Mouse (Mus musculus) layer of hippocampus, adult 2 months (tissue): ENCODE data around the gene Papola. TPM values are rescaled to one million over a fixed set of nuclear protein-coding genes. Genes with fewer than 3 reads are reported as not detected.

Source experiments
- DNase-seq, 2 experiments: peaks; one replicate each; pipeline ENCODE4 v3.0.0; 2022; ENCODE audit warnings: low spot score in 2 of 2
- H3K27ac ChIP-seq: fragments of 200-600 bp; 2 replicates; pipeline ENCODE4 v1.8.1; 2022
- H3K4me3 ChIP-seq: fragments of 200-600 bp; 2 replicates; pipeline ENCODE4 v1.8.1; 2022; ENCODE audit warnings: mild to moderate bottlenecking
- CTCF ChIP-seq: fragments of 200-600 bp; conservative IDR thresholded peaks from 2 replicates; pipeline ENCODE4 v1.8.1; 2022; ENCODE audit warnings: antibody characterized with exemption, mild to moderate bottlenecking, moderate library complexity
- long read RNA-seq, 2 experiments: library from polyadenylated mRNA; stranded (forward); transcript quantifications; one replicate each; pipeline ENCODE4 v2.0.0; 2021; ENCODE audit warnings: borderline mapping rate in 2 of 2
- total RNA-seq, 2 experiments: library from RNA; stranded (reverse); gene quantifications; 2 replicates each; pipeline ENCODE4 v1.2.3; 2021

Gene Papola
- total RNA-seq, result 100 to 1,000 TPM; 156 to 163 TPM
- long read RNA-seq, experiment 1, full-length matches to known transcripts, result 53 of 69 reads
- long read RNA-seq, experiment 1, partial matches to known transcripts, result 1 of 69 reads
- long read RNA-seq, experiment 1, other reads (novel, unspliced or antisense), result 15 of 69 reads
- long read RNA-seq, experiment 2, full-length matches to known transcripts, result 71 of 97 reads
- long read RNA-seq, experiment 2, partial matches to known transcripts, result 6 of 97 reads
- long read RNA-seq, experiment 2, other reads (novel, unspliced or antisense), result 20 of 97 reads

- peak within 1 kb of the TSS; percentile 72 for H3K4me3 ChIP-seq
- H3K27ac ChIP-seq, result peak within 1 kb of the TSS; percentile 95
- DNase-seq, result peak; percentile 85 to 89
- no peak for TF ChIP-seq CTCF
These were observed at the start of gene Papola for GRCm38 (mm10) chr12:105784196-105784999. TSS of gene Papola (plus strand) at chr12:105784694.

- TF ChIP-seq CTCF, result no peak
- H3K4me3 ChIP-seq, result no peak overlapping the region
- no peak overlapping the region for H3K27ac ChIP-seq
- DNase-seq, result no peak
These were observed 49.1 kb upstream of the Papola start for GRCm38 (mm10) chr12:105735226-105735888.

- Histone ChIP-seq H3K4me3 (no peak overlapping the region), H3K27ac (no peak overlapping the region)
- DNase-seq, result no peak
- TF ChIP-seq CTCF, result no peak
These were observed 48.6 kb upstream of the Papola start for GRCm38 (mm10) chr12:105735889-105736251.

GRCm38 (mm10) chr12:105738316-105739096, 46.0 kb upstream of the Papola start:
- no peak for TF ChIP-seq CTCF
- Histone ChIP-seq H3K4me3 (no peak overlapping the region), H3K27ac (no peak overlapping the region)
- no peak for DNase-seq

- no peak for TF ChIP-seq CTCF
- no peak for DNase-seq
- H3K27ac ChIP-seq, result no peak overlapping the region
- H3K4me3 ChIP-seq, result no peak overlapping the region
These were observed 44.8 kb upstream of the Papola start for GRCm38 (mm10) chr12:105739656-105740055.

- Histone ChIP-seq H3K27ac (no peak overlapping the region), H3K4me3 (no peak overlapping the region)
- DNase-seq, result no peak
- no peak for TF ChIP-seq CTCF
These were observed 36.4 kb upstream of the Papola start for GRCm38 (mm10) chr12:105748114-105748513.

- Histone ChIP-seq H3K4me3 (no peak overlapping the region), H3K27ac (no peak overlapping the region)
- TF ChIP-seq CTCF, result no peak
- DNase-seq, result no peak
These were observed 30.7 kb upstream of the Papola start for GRCm38 (mm10) chr12:105753813-105754212.

GRCm38 (mm10) chr12:105757816-105758497, 26.5 kb upstream of the Papola start:
- Histone ChIP-seq H3K4me3 (no peak overlapping the region), H3K27ac (no peak overlapping the region)
- no peak for TF ChIP-seq CTCF
- DNase-seq, result no peak

- no peak overlapping the region for H3K4me3 ChIP-seq
- no peak overlapping the region for H3K27ac ChIP-seq
- no peak for DNase-seq
- no peak for TF ChIP-seq CTCF
These were observed 25.6 kb upstream of the Papola start for GRCm38 (mm10) chr12:105758911-105759310.

GRCm38 (mm10) chr12:105759849-105760478, 24.5 kb upstream of the Papola start:
- TF ChIP-seq CTCF, result no peak

GRCm38 (mm10) chr12:105761171-105761570, 23.3 kb upstream of the Papola start:
- DNase-seq, result no peak
- no peak for TF ChIP-seq CTCF
- Histone ChIP-seq H3K27ac (no peak overlapping the region), H3K4me3 (no peak overlapping the region)

More at GRCm38 (mm10) chr12:105759849-105760478, 24.5 kb upstream of the Papola start:
- Histone ChIP-seq H3K27ac (no peak overlapping the region), H3K4me3 (no peak overlapping the region)
- DNase-seq, result no peak

GRCm38 (mm10) chr12:105761629-105762028, 22.9 kb upstream of the Papola start:
- DNase-seq, result no peak
- no peak for TF ChIP-seq CTCF
- Histone ChIP-seq H3K4me3 (no peak overlapping the region), H3K27ac (no peak overlapping the region)
